Mouse (Mus musculus) liver, adult 2 months (tissue): ENCODE data around the gene Plcb3.

Source experiments
- CTCF ChIP-seq: fragments of 200-500 bp; IDR thresholded peaks from 2 replicates; pipeline ENCODE4 v1.5.1; 2011; ENCODE audit warnings: low read depth, low read length, control low read depth
- POLR2A ChIP-seq: fragments of 200-500 bp; IDR thresholded peaks from 2 replicates; pipeline ENCODE4 v1.6.1; 2011; ENCODE audit warnings: low read length, control low read depth; ENCODE audit not compliant: insufficient read depth; ENCODE audit errors: extremely low read depth

- no peak for TF ChIP-seq CTCF
- no peak for TF ChIP-seq POLR2A
Measured at GRCm38 (mm10) chr19:6972247-6972917, 3.9 kb downstream of the Plcb3 start.
